Mouse (Mus musculus) midbrain, embryonic 13.5 days (tissue): ENCODE measurements at regions not wholly inside any gene's neighbourhood (a gene's known extent, or its start where the extent isn't known, plus 50 kb on each side); places are given as distances from the start of the nearest gene placed in this dataset.
A peak's percentile ranks its signal among the peaks of the same experiment; 100 is the strongest.

ENCODE experiments used
- ATAC-seq: fragments of 200-750 bp; cut with Nextera tagmentation; 2 replicates; pipeline ENCODE4 v1.8.0; 2017; ENCODE audit warnings: mild to moderate bottlenecking, moderate TSS enrichment, moderate library complexity
- H3K27ac ChIP-seq: fragments of 300-500 bp; sonication (generic); 2 replicates; pipeline ENCODE4 v1.5.1; 2015; ENCODE audit warnings: inconsistent platforms, mild to moderate bottlenecking, moderate library complexity
- H3K27me3 ChIP-seq: fragments of 300-500 bp; sonication (generic); 2 replicates; pipeline ENCODE4 v1.6.1; 2015; ENCODE audit warnings: mild to moderate bottlenecking, inconsistent platforms
- H3K36me3 ChIP-seq: fragments of 300-500 bp; sonication (generic); 2 replicates; pipeline ENCODE4 v1.6.1; 2015; ENCODE audit warnings: mild to moderate bottlenecking, inconsistent platforms
- H3K4me1 ChIP-seq: fragments of 300-500 bp; sonication (generic); replicated peaks from 2 replicates; pipeline ENCODE4 v1.6.1; 2015; ENCODE audit warnings: inconsistent platforms
- H3K4me2 ChIP-seq: fragments of 300-500 bp; sonication (generic); replicated peaks from 2 replicates; pipeline ENCODE4 v1.6.1; 2015; ENCODE audit warnings: moderate library complexity, mild to moderate bottlenecking, inconsistent platforms
- H3K4me3 ChIP-seq: fragments of 300-500 bp; sonication (generic); replicated peaks from 2 replicates; pipeline ENCODE4 v1.5.1; 2015; ENCODE audit warnings: mild to moderate bottlenecking, inconsistent platforms
- H3K9ac ChIP-seq: fragments of 300-500 bp; sonication (generic); replicated peaks from 2 replicates; pipeline ENCODE4 v1.6.1; 2015; ENCODE audit warnings: mild to moderate bottlenecking, inconsistent platforms
- H3K9me3 ChIP-seq: fragments of 300-500 bp; sonication (generic); 2 replicates; pipeline ENCODE4 v1.6.1; 2016; ENCODE audit warnings: mild to moderate bottlenecking, inconsistent platforms
- WGBS: fragments of 180-500 bp; shearing (Covaris S2); methylation state at CpG from one replicate; pipeline ENCODE4 v1.1.7; 2015; 5-methylcytosine and 5-hydroxymethylcytosine counted together

- Histone ChIP-seq H3K9me3 (no peaks in the 10 kb centered on the region), H3K4me3 (no peak overlapping the region), H3K27ac (no peak overlapping the region), H3K9ac (no peak overlapping the region), H3K4me1 (no peaks in the 10 kb centered on the region; the same call in 1 of the 2 replicates), H3K36me3 (no peaks in the 10 kb centered on the region), H3K27me3 (no peaks in the 10 kb centered on the region), H3K4me2 (no peak overlapping the region)
- ATAC-seq, result no peak
- 73% methylated on average over 3 of the region's 3 CpGs for WGBS
These were observed 381.4 kb upstream of the Dph6 start for GRCm38 (mm10) chr2:115036205-115036604.

- H3K27me3 ChIP-seq, result no peaks in the 10 kb centered on the region
- WGBS, result 59% methylated on average over 7 of the region's 7 CpGs
- no peak for ATAC-seq
- no peak overlapping the region for H3K27ac ChIP-seq
- no peaks in the 10 kb centered on the region for H3K9me3 ChIP-seq
- no peak overlapping the region for H3K9ac ChIP-seq
- no peaks in the 10 kb centered on the region for H3K4me1 ChIP-seq
- H3K4me3 ChIP-seq, result no peak overlapping the region
- no peaks in the 10 kb centered on the region for H3K36me3 ChIP-seq
- H3K4me2 ChIP-seq, result no peak overlapping the region
These were observed 387.6 kb upstream of the Dph6 start for GRCm38 (mm10) chr2:115042299-115042785.

GRCm38 (mm10) chr2:115056327-115057070 lies 401.7 kb upstream of the Dph6 start:
- Histone ChIP-seq H3K27ac (peak overlapping the region; percentile 25; the same call in 1 of the 2 replicates), H3K9me3 (no peaks in the 10 kb centered on the region), H3K4me1 (peaks cover 17% of the 10 kb centered on the region), H3K36me3 (no peaks in the 10 kb centered on the region), H3K4me2 (no peak overlapping the region), H3K4me3 (no peak overlapping the region), H3K27me3 (no peaks in the 10 kb centered on the region), H3K9ac (no peak overlapping the region)
- peak; percentile 78 for ATAC-seq
- WGBS, result 46% methylated on average over 4 of the region's 4 CpGs

DNA sequence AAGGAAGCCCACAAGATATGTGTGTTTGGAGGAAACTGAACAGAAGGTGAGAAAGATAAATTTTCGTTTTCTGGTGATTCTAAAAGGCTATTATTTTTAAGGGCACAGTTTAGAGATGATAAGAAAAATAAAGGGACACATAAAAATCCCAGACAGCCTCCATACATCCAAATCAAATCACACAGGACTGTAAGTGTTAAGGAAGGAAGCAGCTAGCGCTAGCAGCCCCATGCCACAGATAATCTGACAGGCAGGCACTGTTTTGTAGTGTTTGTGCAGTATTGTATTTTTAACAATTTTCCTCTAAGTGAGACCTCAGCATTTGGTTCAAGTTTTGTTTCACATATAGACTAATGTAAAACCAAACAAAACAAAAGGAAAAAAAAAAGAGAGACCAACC lies 402.4 kb upstream of the Dph6 start:
- no peak overlapping the region for H3K27ac ChIP-seq
- peaks cover 17% of the 10 kb centered on the region for H3K4me1 ChIP-seq
- no peaks in the 10 kb centered on the region for H3K9me3 ChIP-seq
- no peaks in the 10 kb centered on the region for H3K36me3 ChIP-seq
- no peak overlapping the region for H3K4me3 ChIP-seq
- H3K27me3 ChIP-seq, result no peaks in the 10 kb centered on the region
- no peak for ATAC-seq
- WGBS, result 72% methylated on average over 2 of the region's 2 CpGs
- H3K9ac ChIP-seq, result no peak overlapping the region
- no peak overlapping the region for H3K4me2 ChIP-seq

- Histone ChIP-seq H3K27ac (no peak overlapping the region), H3K4me1 (no peaks in the 10 kb centered on the region), H3K9me3 (no peaks in the 10 kb centered on the region), H3K4me2 (no peak overlapping the region), H3K27me3 (no peaks in the 10 kb centered on the region), H3K36me3 (no peaks in the 10 kb centered on the region), H3K9ac (no peak overlapping the region), H3K4me3 (no peak overlapping the region)
- ATAC-seq, result no peak
- 78% methylated on average over 8 of the region's 8 CpGs for WGBS
These were observed 412.9 kb upstream of the Dph6 start for GRCm38 (mm10) chr2:115067489-115068163.

DNA sequence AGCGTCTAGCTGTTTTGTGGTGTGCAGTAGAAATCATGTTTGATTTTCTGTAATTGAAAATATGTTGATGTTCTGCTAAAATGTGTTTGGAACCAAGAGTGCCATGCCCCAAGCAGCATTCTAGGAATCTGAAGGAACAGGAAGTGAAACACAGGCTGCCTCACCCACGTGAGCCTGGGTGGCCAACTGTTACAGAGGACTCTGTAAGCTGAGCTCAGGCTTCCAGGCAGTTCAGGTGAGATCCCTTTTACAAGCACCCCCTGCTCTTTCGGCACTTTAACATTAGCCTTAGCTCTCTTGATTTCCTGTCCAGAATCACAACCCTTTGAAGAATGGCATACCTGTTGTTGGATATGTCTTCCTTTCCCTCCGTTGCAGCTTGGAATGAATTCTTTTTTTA lies 414.9 kb upstream of the Dph6 start:
- H3K4me3 ChIP-seq, result no peak overlapping the region
- 80% methylated on average over 4 of the region's 4 CpGs for whole genome bisulfite sequencing
- H3K9me3 ChIP-seq, result no peaks in the 10 kb centered on the region
- no peaks in the 10 kb centered on the region for H3K27me3 ChIP-seq
- H3K27ac ChIP-seq, result no peak overlapping the region
- H3K4me1 ChIP-seq, result no peaks in the 10 kb centered on the region
- ATAC-seq, result no peak
- H3K36me3 ChIP-seq, result no peaks in the 10 kb centered on the region
- H3K9ac ChIP-seq, result no peak overlapping the region
- H3K4me2 ChIP-seq, result no peak overlapping the region

DNA sequence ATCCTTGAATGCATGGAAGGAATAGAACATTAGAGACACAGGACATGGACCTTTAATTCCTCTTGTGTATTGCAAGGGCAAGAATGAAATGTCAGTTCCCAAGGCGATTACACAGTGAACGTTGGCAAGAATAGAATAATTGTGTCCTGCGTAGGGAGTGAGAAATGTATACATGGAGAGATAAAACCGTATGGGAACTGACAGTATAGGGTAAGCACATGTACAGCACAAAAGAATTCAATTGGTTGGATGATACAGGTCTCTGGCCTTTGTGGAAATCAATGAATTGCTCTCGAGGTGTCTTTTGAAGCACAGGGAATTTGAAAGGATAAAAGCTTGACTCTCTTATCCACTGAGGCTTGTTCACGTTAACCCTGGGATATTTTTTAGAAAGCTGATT lies 415.4 kb upstream of the Dph6 start:
- 48% methylated on average over 6 of the region's 6 CpGs for WGBS
- peak; percentile 63; the same call in 1 of the 2 replicates for ATAC-seq

DNA sequence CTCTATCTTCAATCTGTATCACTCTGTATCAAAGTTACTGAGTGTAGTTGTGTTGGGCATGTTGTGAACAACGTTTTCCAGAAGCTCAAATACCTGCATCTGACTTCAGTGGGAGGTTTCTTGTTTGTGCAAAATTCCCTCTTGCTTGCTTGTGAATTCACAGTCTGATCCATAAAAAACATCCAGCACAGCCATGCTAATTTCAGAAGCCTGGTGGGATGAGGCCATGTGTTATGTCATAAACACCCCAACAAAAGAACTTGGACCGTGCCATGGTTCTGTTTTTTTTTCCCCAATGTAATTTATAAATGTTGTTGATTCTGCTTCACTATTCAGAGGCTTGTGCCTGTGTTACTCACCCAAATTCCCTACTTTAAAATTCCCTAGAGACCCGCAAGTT lies 415.9 kb upstream of the Dph6 start:
- no peak overlapping the region for H3K4me2 ChIP-seq
- 75% methylated on average over 3 of the region's 3 CpGs for WGBS
- H3K27ac ChIP-seq, result no peak overlapping the region
- no peaks in the 10 kb centered on the region for H3K27me3 ChIP-seq
- no peaks in the 10 kb centered on the region for H3K9me3 ChIP-seq
- H3K4me1 ChIP-seq, result no peaks in the 10 kb centered on the region
- H3K4me3 ChIP-seq, result no peak overlapping the region
- no peak overlapping the region for H3K9ac ChIP-seq
- H3K36me3 ChIP-seq, result no peaks in the 10 kb centered on the region
- ATAC-seq, result no peak

More for the DNA sequence above, 415.4 kb upstream of the Dph6 start:
- H3K4me2 ChIP-seq, result no peak overlapping the region
- no peak overlapping the region for H3K9ac ChIP-seq
- H3K9me3 ChIP-seq, result no peaks in the 10 kb centered on the region
- no peaks in the 10 kb centered on the region for H3K36me3 ChIP-seq
- H3K4me3 ChIP-seq, result no peak overlapping the region
- H3K4me1 ChIP-seq, result no peaks in the 10 kb centered on the region
- no peaks in the 10 kb centered on the region for H3K27me3 ChIP-seq
- no peak overlapping the region for H3K27ac ChIP-seq

- ATAC-seq, result no peak
- WGBS, result 88% methylated on average over 11 of the region's 11 CpGs
These were observed 427.0 kb upstream of the Dph6 start for GRCm38 (mm10) chr2:115081563-115082291.

GRCm38 (mm10) chr2:115082292-115082809 lies 427.6 kb upstream of the Dph6 start:
- WGBS, result 85% methylated on average over 6 of the region's 6 CpGs
- Histone ChIP-seq H3K27ac (no peak overlapping the region), H3K9me3 (no peaks in the 10 kb centered on the region), H3K27me3 (no peaks in the 10 kb centered on the region), H3K4me3 (no peak overlapping the region), H3K9ac (no peak overlapping the region), H3K36me3 (no peaks in the 10 kb centered on the region), H3K4me1 (no peaks in the 10 kb centered on the region), H3K4me2 (no peak overlapping the region)
- no peak for ATAC-seq

More at GRCm38 (mm10) chr2:115081563-115082291, 427.0 kb upstream of the Dph6 start:
- no peaks in the 10 kb centered on the region for H3K36me3 ChIP-seq
- H3K27ac ChIP-seq, result no peak overlapping the region
- no peaks in the 10 kb centered on the region for H3K27me3 ChIP-seq
- H3K9ac ChIP-seq, result no peak overlapping the region
- no peak overlapping the region for H3K4me2 ChIP-seq
- H3K9me3 ChIP-seq, result no peaks in the 10 kb centered on the region
- no peak overlapping the region for H3K4me3 ChIP-seq
- no peaks in the 10 kb centered on the region for H3K4me1 ChIP-seq

DNA sequence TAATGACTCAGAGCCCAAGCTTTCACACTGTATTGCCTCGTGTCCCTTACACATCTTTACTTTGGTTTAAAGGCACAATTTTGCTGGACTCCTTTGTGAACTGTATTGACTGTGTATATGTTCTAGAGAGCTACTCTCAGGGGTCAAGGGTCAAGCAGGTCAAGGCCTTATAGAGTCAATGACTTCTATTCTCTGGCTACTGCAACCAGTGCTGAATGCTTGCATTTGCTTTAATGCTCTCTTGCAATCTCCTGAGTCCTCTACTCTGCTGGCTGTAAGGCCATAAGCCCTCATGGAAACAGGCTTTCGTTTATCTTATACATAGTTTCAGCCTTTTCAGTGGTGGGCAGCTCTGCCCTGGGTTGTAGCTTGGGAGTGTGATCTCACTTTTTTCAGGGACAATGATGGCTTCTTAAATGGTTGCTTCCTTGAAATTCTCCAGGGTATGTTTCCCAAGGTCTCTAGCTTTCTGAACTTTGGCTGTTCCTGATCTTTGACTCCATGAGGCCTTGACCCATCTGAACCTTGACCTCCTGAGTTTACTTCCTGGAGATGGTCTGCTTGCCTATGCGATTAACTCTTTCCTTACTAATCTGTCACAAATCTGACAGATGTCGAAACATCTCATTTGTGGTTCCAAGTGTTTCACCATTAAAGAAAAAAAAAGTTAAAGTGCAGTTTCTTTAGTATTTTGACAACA lies 433.8 kb upstream of the Dph6 start:
- ATAC-seq, result no peak

More for the DNA sequence above, 433.8 kb upstream of the Dph6 start:
- Histone ChIP-seq H3K27me3 (no peaks in the 10 kb centered on the region), H3K36me3 (no peaks in the 10 kb centered on the region), H3K9ac (no peak overlapping the region), H3K9me3 (no peaks in the 10 kb centered on the region), H3K4me3 (no peak overlapping the region), H3K4me2 (no peak overlapping the region), H3K27ac (no peak overlapping the region), H3K4me1 (no peaks in the 10 kb centered on the region)
- WGBS, result 75% methylated on average over 4 of the region's 4 CpGs
